Mouse (Mus musculus): Measurements from ENCODE around the gene Gm10272. TPM values are rescaled to one million over a fixed set of nuclear protein-coding genes. Genes with fewer than 3 reads are reported as not detected.
"Not testable (repeated sequence)": the region's sequence is repeated elsewhere in the genome, so short reads cannot be mapped to it uniquely, and the experiment has no call there.

Gm10272 gene
- total RNA-seq (2021), result not detected
- long read RNA-seq, experiment 1, result 0 reads
- long read RNA-seq, experiment 2, result 0 reads

- no peak for DNase-seq
- H3K4me3 ChIP-seq, result no peak within 1 kb of the TSS
- intact Hi-C loops (cut with DNase I), result no loop called here
- TF ChIP-seq CTCF (IDR thresholded peaks at IDR 0.05), result no peak
- H3K27ac ChIP-seq, result no peak within 1 kb of the TSS
These were observed at the start of gene Gm10272 for GRCm38 (mm10) chr10:77706326-77706725. Gene Gm10272 (plus strand): TSS chr10:77706626.

DNA sequence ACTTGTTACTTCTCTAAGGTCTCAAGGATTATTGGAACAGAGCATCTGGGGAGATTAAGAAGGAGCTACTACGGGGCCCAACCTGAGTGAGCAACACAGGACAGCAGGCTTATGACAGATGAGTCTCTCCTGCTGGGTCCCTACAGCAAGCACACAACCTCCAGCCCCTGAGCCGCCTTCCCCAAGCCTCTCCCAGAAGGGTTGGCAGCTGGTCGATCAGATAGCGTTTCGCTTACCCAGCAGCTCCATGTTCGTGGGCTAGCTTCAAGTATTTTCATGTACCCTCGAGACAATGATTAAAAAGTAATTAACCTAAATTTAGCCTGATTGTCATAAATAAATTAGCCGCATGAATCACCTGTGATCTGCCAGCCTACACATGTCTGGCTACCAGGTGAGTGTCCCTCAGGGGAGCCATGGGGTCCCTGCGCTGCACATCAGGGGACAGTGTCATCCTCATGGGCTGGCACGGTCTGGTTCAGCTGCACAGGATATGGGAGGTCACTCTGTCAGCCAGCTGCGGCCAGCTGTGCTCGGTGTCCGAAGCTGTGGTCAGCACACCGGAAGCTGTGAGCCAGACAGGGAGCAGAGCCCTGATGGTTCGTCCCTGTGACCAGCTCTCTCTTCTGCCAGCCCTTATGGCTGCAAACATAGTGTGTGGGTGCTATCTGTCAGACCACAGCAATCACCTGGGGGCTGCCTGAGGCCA, 48.0 kb upstream of the Gm10272 start:
- H3K27ac ChIP-seq, result no peak overlapping the region
- DNase-seq, result no peak
- intact Hi-C loops (cut with DNase I), result no loop called here
- no peak for TF ChIP-seq CTCF (IDR thresholded peaks at IDR 0.05)
- H3K4me3 ChIP-seq, result no peak overlapping the region

DNA sequence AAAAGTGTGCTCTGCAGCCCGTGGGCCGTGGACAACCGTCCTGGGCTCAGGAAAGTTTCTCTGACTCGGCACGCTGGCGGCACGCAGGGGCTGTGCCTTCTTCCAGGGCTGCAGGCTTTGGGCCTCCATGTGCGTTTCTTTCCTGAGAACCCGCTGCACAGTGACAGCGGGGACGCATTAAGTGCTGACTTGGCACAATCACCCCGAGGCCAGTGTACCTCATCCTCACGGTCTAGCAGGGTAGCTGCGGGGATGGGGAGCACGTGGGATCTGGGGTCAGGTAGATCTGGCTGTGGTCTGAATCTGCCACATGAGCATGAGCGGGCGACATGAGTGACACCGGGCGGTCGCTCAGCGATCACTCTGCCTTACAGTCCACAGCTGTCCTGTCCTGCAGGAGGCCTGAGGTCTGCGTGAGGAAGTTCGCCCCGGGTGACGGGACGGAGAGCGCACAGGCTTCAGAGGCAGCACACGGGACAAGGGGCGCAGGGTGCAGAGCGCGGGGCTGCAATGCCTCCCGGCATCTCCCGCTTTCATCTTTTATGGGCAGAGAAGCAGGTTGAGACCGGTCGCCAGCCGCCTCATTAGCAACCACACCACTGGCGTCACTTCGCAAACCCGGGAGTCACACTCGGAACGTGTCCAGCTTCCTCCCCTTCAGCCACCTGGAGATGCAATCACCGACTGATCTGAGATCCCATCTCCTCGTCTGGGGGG, 42.3 kb upstream of the Gm10272 start:
- no peak for DNase-seq
- H3K27ac ChIP-seq, result no peak overlapping the region
- no peak overlapping the region; the same call in 1 of the 2 replicates for H3K4me3 ChIP-seq
- intact Hi-C loops (cut with DNase I), result no loop called here
- no peak for TF ChIP-seq CTCF (IDR thresholded peaks at IDR 0.05)

DNA sequence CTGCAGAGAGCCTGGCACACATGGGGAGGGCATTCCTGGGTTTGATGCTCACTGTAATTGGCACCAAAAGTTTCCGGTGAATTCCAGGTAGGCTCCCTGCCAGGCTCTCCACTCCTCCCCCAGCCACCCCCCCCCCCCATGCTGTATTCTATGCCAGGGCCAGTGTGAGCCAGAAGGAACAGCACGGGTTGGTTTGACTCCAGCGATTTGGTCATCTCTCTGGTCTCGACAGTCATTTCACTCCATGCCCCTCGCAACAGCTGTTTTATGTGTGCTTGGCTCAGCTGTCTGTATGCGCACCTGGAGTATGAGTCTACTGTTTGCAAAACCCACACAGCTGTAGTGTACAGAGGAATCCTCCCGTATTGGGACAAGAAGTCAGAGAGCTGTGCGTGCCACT, 40.1 kb upstream of the Gm10272 start:
- no peak overlapping the region for H3K4me3 ChIP-seq
- no peak for DNase-seq
- intact Hi-C loops (cut with DNase I), result no loop called here
- H3K27ac ChIP-seq, result no peak overlapping the region
- no peak for TF ChIP-seq CTCF (IDR thresholded peaks at IDR 0.05)

- Histone ChIP-seq H3K27ac (no peak overlapping the region), H3K4me3 (no peak overlapping the region)
- intact Hi-C loops (cut with DNase I), result no loop called here
- DNase-seq, result no peak
- no peak for TF ChIP-seq CTCF (IDR thresholded peaks at IDR 0.05)
These were observed 39.0 kb upstream of the Gm10272 start for GRCm38 (mm10) chr10:77667402-77667801.

GRCm38 (mm10) chr10:77670710-77671109, 35.7 kb upstream of the Gm10272 start:
- Histone ChIP-seq H3K27ac (no peak overlapping the region), H3K4me3 (no peak overlapping the region)
- intact Hi-C loops (cut with DNase I), result no loop called here
- no peak for TF ChIP-seq CTCF (IDR thresholded peaks at IDR 0.05)
- DNase-seq, result no peak

DNA sequence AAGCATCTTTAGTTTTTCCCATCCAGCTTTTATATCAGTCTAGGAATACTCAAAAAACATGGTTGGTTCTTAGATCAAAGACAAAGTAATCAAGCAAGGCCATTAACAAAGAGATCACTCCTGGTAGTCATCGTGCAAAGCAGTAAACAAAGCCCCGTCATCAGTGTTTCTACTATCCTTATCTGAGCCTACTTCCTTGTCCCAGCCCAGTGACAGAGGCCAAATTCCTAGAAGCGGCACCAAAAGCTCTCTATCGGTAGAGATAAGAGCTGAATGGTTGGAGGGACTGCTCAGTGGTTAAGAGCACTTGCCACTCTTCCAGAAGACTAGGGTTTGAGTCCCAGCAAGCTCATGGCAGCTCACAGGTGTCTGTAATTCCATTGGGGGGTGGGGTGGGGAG, 34.9 kb upstream of the Gm10272 start:
- DNase-seq, result no peak
- TF ChIP-seq CTCF (IDR thresholded peaks at IDR 0.05), result no peak
- no peak overlapping the region for H3K4me3 ChIP-seq
- H3K27ac ChIP-seq, result no peak overlapping the region
- intact Hi-C loops (cut with DNase I), result no loop called here

DNA sequence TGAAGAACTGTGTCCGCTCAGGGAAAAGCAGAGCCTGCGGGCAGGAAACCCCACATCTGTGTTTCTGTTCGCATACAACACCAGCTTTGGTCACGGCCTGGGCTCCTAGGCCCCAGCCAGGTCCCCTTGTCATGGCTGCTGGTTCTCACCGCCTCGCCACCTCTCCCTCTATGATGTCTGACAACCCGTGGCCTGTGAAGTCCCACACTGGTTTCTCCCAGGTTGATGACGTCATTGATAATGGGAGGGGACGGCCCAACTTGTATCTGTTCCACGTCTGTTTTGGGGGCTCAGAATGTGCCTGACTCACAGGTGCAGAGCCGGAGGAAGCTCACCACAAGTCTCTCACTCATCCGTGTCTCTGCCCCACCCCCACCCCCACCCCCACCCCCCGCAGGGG, 32.7 kb upstream of the Gm10272 start:
- H3K4me3 ChIP-seq, result no peak overlapping the region
- intact Hi-C loops (cut with DNase I), result no loop called here
- TF ChIP-seq CTCF (IDR thresholded peaks at IDR 0.05), result no peak

DNA sequence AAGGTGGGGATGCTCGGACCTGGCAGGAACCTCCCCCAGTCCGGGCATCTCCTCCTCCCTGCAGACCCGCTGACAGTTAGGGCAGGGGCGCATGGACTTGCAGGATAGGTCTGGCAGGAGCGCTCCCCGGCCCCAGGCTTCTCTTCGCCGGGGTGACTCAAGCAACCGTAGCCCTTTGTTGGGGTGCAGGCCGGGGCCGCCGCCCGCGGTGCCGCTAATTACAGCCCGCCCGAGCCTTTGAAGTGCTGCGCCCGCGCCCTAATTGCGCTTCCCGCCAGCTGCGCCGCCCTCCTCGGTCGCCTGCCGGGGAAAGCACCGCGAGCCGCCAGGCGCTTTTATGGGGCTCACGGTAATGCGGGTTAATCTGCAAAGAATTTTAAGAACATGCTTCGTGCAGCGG, 28.9 kb upstream of the Gm10272 start:
- Histone ChIP-seq H3K27ac (no peak overlapping the region), H3K4me3 (no peak overlapping the region)
- intact Hi-C loops (cut with DNase I), result no loop called here
- no peak for DNase-seq
- TF ChIP-seq CTCF (IDR thresholded peaks at IDR 0.05), result no peak

More for the DNA sequence above, 32.7 kb upstream of the Gm10272 start:
- DNase-seq, result no peak
- H3K27ac ChIP-seq, result no peak overlapping the region

- intact Hi-C loops (cut with DNase I), result no loop called here
- no peak for TF ChIP-seq CTCF (IDR thresholded peaks at IDR 0.05)
- no peak for DNase-seq
- Histone ChIP-seq H3K4me3 (no peak overlapping the region), H3K27ac (no peak overlapping the region)
These were observed 23.4 kb upstream of the Gm10272 start for GRCm38 (mm10) chr10:77682994-77683393.

DNA sequence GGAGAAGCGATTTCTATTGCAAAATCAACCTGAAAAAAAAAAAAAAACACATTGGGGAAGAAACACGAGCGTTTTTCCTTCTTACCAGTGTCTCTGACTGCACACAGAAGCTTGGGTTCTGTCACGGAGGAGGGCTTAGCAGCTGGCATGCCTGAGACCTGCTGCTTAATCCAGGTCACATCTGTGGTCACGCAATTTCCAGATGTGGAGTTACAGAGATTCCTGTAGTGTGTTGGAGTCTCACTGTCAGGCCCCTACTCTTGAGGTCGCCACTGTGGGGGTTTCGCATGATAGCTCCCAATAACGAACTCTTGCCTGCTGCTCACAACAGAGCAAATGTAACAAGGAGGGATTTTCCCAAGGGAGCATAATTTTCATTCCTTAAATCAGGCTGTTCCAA, 22.2 kb upstream of the Gm10272 start:
- TF ChIP-seq CTCF (IDR thresholded peaks at IDR 0.05), result no peak
- intact Hi-C loops (cut with DNase I), result no loop called here
- DNase-seq, result no peak
- H3K4me3 ChIP-seq, result no peak overlapping the region
- no peak overlapping the region for H3K27ac ChIP-seq

DNA sequence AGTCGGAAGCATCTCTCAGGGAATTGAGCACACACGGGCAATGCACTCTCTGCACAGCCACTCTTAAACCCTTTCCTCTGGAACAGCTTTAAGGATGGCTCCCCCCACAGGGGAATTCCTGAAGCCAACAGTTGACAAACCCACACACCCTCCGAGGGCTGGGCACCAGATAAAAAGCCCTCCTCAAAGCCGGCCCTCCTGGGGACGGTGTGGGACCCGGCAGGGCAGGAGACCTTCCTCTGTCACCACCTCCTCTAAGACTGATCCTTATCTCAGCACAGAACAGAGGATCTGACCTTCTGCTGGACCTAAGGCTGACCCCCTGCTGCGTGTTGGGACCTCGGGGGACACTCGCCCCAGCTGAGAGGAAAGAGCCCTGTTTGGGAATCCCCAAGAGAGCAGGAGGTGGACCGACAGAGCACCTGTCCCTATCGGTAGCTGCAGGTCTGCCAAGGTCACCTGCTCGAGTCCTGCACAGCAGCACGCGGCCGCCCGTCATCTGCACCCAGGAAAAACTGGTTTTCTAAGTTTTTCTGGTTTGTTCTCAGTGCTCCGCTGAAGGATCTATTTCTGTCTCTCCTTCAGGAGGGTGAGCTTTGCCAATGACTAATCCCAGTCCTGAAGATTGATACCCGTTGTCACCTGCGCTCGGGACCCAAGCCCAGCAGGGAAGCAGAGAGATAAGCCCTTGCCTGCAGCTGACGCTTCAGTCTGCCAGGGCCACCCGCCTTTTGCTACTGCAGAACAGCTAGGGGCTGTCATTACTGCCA, 20.3 kb upstream of the Gm10272 start, which contains the start of gene Tspear:
Gene Tspear, plus strand, starts transcription at position 675 of the 770 bp plus-strand sequence.
- no peak within 1 kb of the TSS for H3K27ac ChIP-seq
- no peak for DNase-seq
- TF ChIP-seq CTCF (IDR thresholded peaks at IDR 0.05), result no peak
- intact Hi-C loops (cut with DNase I), result no loop called here
- H3K4me3 ChIP-seq, result no peak within 1 kb of the TSS

GRCm38 (mm10) chr10:77687021-77687420, 19.4 kb upstream of the Gm10272 start:
- intact Hi-C loops (cut with DNase I), result no loop called here
- Histone ChIP-seq H3K4me3 (no peak overlapping the region), H3K27ac (no peak overlapping the region)
- TF ChIP-seq CTCF (IDR thresholded peaks at IDR 0.05), result no peak
- no peak for DNase-seq

DNA sequence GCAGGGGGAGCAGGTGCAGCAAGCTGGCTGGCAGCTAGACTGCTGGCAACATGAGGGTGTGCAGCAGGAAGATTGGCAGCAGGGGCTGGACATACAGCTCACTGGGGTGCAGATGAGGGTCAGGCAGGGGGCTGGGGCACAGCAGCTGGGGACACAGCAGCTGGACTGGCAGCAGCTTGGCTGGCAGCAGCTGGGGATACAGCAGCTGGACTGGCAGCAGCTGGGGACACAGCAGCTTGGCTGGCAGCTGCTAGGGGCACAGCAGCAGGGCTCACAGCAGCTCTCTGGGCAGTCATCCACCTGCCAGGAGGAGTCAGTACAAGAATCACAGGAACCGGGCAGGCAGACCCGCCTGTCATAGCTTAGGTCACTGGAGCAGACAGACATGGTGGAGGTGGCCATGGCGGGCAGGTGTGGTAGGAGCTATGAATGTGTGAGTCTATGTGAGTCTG, 16.0 kb upstream of the Gm10272 start, which contains the start of gene Gm19402:
Gene Gm19402, minus strand, starts transcription at position 402 of the 452 bp plus-strand sequence.
- DNase-seq; H3K27ac ChIP-seq; intact Hi-C loops (cut with DNase I); H3K4me3 ChIP-seq: not testable (repeated sequence)

All from gastrocnemius, adult 2 months (tissue).